Mouse (Mus musculus): ENCODE data around the gene Gm47283. TPM values are rescaled to one million over a fixed set of nuclear protein-coding genes. Genes with fewer than 3 reads are reported as not detected.
"Not testable (repeated sequence)": the region's sequence is repeated elsewhere in the genome, so short reads cannot be mapped to it uniquely, and the experiment has no call there.

The Gm47283 gene
- polyA plus RNA-seq, 1 experiment from 2014 or later: not detected

- 89% methylated on average over 49 of the region's 49 CpGs for WGBS
- H3K9ac ChIP-seq, H3K27me3 ChIP-seq, H3K4me3 ChIP-seq, H3K4me1 ChIP-seq, H3K4me2 ChIP-seq: not testable (repeated sequence)
- peak overlapping the region; percentile 3; the same call in 1 of the 2 replicates for H3K27ac ChIP-seq
- peaks cover 56% of the 10 kb centered on the region for H3K36me3 ChIP-seq (ENCODE audit: poor library complexity, severe bottlenecking)
- peaks cover 57% of the 10 kb centered on the region for H3K9me3 ChIP-seq (replicated peaks)
- ATAC-seq: peak; percentile 11; the same call in 1 of the 2 replicates
Measured at GRCm38 (mm10) chrY:90742261-90743052, 42.1 kb upstream of the Gm47283 start.

GRCm38 (mm10) chrY:90743053-90743810 lies 41.3 kb upstream of the Gm47283 start:
- H3K9ac ChIP-seq, H3K4me1 ChIP-seq, ATAC-seq, H3K4me2 ChIP-seq, H3K4me3 ChIP-seq, H3K27me3 ChIP-seq: not testable (repeated sequence)
- peaks cover 56% of the 10 kb centered on the region for H3K36me3 ChIP-seq (ENCODE audit: poor library complexity, severe bottlenecking)
- 84% methylated on average over 41 of the region's 46 CpGs for WGBS
- peak overlapping the region; percentile 3; the same call in 1 of the 2 replicates for H3K27ac ChIP-seq
- H3K9me3 ChIP-seq (replicated peaks): peaks cover 57% of the 10 kb centered on the region

GRCm38 (mm10) chrY:90743811-90744220 lies 40.7 kb upstream of the Gm47283 start:
- Histone ChIP-seq H3K4me1 (no peaks in the 10 kb centered on the region), H3K4me3 (no peak overlapping the region), H3K9me3 (replicated peaks) (peaks cover 54% of the 10 kb centered on the region), H3K27me3 (no peaks in the 10 kb centered on the region), H3K9ac (no peak overlapping the region), H3K27ac (0 out of 2 replicates have a peak overlapping the region, but pooled peaks have one; percentile 6), H3K4me2 (no peak overlapping the region), H3K36me3 (ENCODE audit: poor library complexity, severe bottlenecking) (peaks cover 53% of the 10 kb centered on the region)
- no peak for ATAC-seq
- 60% methylated on average over 2 of the region's 21 CpGs for WGBS

- Histone ChIP-seq H3K36me3 (ENCODE audit: poor library complexity, severe bottlenecking) (peaks cover 46% of the 10 kb centered on the region), H3K4me3 (peak overlapping the region; percentile 8), H3K27ac (peak overlapping the region; percentile 6; the same call in 1 of the 2 replicates), H3K9me3 (replicated peaks) (peaks cover 47% of the 10 kb centered on the region), H3K4me2 (0 out of 2 replicates have a peak overlapping the region, but pooled peaks have one; percentile 2)
- not testable (repeated sequence) for H3K9ac ChIP-seq, H3K4me1 ChIP-seq, H3K27me3 ChIP-seq
- 59% methylated on average over 51 of the region's 51 CpGs for WGBS
- ATAC-seq: peak; percentile 93
Measured at GRCm38 (mm10) chrY:90744381-90744981, 40.1 kb upstream of the Gm47283 start.

- not testable (repeated sequence) for H3K4me3 ChIP-seq, H3K27me3 ChIP-seq, H3K4me1 ChIP-seq, H3K9ac ChIP-seq, ATAC-seq, H3K4me2 ChIP-seq, H3K27ac ChIP-seq
- WGBS: 95% methylated on average over 5 of the region's 5 CpGs
- H3K36me3 ChIP-seq (ENCODE audit: poor library complexity, severe bottlenecking): peaks cover 38% of the 10 kb centered on the region
- peaks cover 39% of the 10 kb centered on the region for H3K9me3 ChIP-seq (replicated peaks)
Measured at GRCm38 (mm10) chrY:90745256-90745655, 39.3 kb upstream of the Gm47283 start.

- not testable (repeated sequence) for H3K9ac ChIP-seq; H3K4me3 ChIP-seq; H3K27me3 ChIP-seq; ATAC-seq; H3K27ac ChIP-seq; H3K36me3 ChIP-seq (ENCODE audit: poor library complexity, severe bottlenecking); H3K4me1 ChIP-seq; H3K4me2 ChIP-seq; H3K9me3 ChIP-seq (replicated peaks)
- WGBS: no CpG with 5 or more reads among the region's 8 CpGs
Measured at GRCm38 (mm10) chrY:90754721-90755120, 29.8 kb upstream of the Gm47283 start, which contains the start of gene Gm21860. TSS of gene Gm21860 (minus strand) at chrY:90754821.

DNA sequence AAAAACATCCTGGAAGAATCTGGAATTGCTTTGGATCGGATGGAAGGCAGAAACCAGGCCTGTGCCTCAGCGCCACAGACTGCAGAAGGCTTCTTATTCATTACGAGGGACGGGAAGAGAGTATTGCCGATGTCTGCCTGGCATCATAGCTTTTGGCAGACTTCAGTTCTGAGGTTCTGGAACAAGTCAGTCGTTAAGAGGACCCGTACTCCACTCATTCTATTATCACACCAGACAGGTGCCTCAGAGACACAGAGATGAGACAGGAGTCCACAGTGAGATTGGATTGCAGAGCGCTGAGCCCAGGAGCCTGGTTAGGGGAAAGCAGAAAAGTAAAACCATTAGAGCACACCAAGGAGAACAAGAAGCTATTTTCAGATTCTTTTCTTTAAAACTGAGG lies 54.5 kb downstream of the Gm47283 start, which contains the start of gene Gm21748:
Gene Gm21748 (minus strand): TSS at position 101 of the 400 bp plus-strand sequence.
- not testable (repeated sequence) for ATAC-seq; H3K27ac ChIP-seq; H3K36me3 ChIP-seq (ENCODE audit: poor library complexity, severe bottlenecking); H3K9me3 ChIP-seq (replicated peaks); H3K27me3 ChIP-seq; H3K4me2 ChIP-seq; H3K4me1 ChIP-seq; H3K4me3 ChIP-seq; H3K9ac ChIP-seq
- WGBS: no CpG with 5 or more reads among the region's 8 CpGs

Other genes with a start within 250 kb of the Gm47283 start
- gene Gm21860, start 29.9 kb upstream of the Gm47283 start, polyA plus RNA-seq (2015; fragmentation: Nextera tagmentation; extraction: Ambion mirVana): not detected in 2 replicates
- gene Gm21748, start 54.4 kb downstream of the Gm47283 start, polyA plus RNA-seq (2015; fragmentation: Nextera tagmentation; extraction: Ambion mirVana): not detected in 2 replicates

All from forebrain, embryonic 13.5 days (tissue).